8 mouse cellular contexts compared by ENCODE assay signal in the genomic region with DNA sequence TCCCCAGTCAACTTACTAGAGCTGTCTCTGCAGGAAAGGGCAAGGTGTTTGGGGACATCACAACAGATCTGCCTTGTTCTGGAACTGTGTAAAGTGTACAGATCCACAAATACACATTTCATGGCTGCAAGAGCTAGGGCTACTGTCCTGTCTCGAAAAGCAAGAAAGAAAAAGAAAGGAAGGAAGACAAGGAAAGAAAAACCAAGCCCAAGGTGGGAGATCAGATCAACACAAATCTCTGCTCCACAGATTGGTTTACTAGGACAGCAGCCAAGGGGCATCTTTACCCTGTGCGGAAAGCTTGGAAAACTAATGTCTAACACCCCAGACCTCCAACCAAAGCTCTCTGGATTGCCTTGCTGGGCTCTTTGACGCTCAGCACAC. TPM values are rescaled to one million over a fixed set of nuclear protein-coding genes. Genes with fewer than 3 reads are reported as not detected.
DNase-seq lines count a peak whose midpoint lies in the region; ATAC-seq and TF ChIP-seq lines count a peak whose summit lies in the region.

No protein-coding gene starts in this region.

- WGBS in embryonic facial prominence, embryonic 12.5 days: 53% methylated on average over 3 of the region's 3 CpGs
- 44% methylated on average over 3 of the region's 3 CpGs for WGBS in intestine, embryonic 16.5 days
- 62% methylated on average over 3 of the region's 3 CpGs for WGBS in neural tube, embryonic 12.5 days

- peak overlapping the region; percentile 60 for H3K4me3 ChIP-seq in layer of hippocampus, adult 2 months
- peak overlapping the region; percentile 34; the same call in 1 of the 2 replicates for H3K4me3 ChIP-seq in embryonic facial prominence, embryonic 12.5 days
- H3K4me3 ChIP-seq in intestine, embryonic 16.5 days (ENCODE audit: low read length): peak overlapping the region; percentile 45
- H3K4me3 ChIP-seq in neural tube, embryonic 12.5 days: no peak overlapping the region

- H3K9me3 ChIP-seq in embryonic facial prominence, embryonic 12.5 days: no peaks in the 10 kb centered on the region
- H3K9me3 ChIP-seq in intestine, embryonic 16.5 days (ENCODE audit: control insufficient read depth, low read length): no peaks in the 10 kb centered on the region
- no peaks in the 10 kb centered on the region for H3K9me3 ChIP-seq in neural tube, embryonic 12.5 days

- H3K36me3 ChIP-seq in embryonic facial prominence, embryonic 12.5 days: peaks cover 12% of the 10 kb centered on the region; the same call in 1 of the 2 replicates
- H3K36me3 ChIP-seq in intestine, embryonic 16.5 days (ENCODE audit: control insufficient read depth, insufficient read depth, low read length): peaks cover 4% of the 10 kb centered on the region; the same call in 1 of the 2 replicates
- peaks cover 6% of the 10 kb centered on the region; the same call in 1 of the 2 replicates for H3K36me3 ChIP-seq in neural tube, embryonic 12.5 days

- H3K4me2 ChIP-seq in embryonic facial prominence, embryonic 12.5 days (replicated peaks): peak overlapping the region; percentile 67
- H3K4me2 ChIP-seq in intestine, embryonic 16.5 days (ENCODE audit: low read depth, low read length): peak overlapping the region; percentile 62
- H3K4me2 ChIP-seq in neural tube, embryonic 12.5 days (replicated peaks): peak overlapping the region; percentile 66

- H3K4me1 ChIP-seq in embryonic facial prominence, embryonic 12.5 days: peaks cover 28% of the 10 kb centered on the region
- peaks cover 38% of the 10 kb centered on the region for H3K4me1 ChIP-seq in intestine, embryonic 16.5 days (ENCODE audit: control insufficient read depth, insufficient read depth, low read length)
- H3K4me1 ChIP-seq in neural tube, embryonic 12.5 days: peaks cover 27% of the 10 kb centered on the region

- H3K27me3 ChIP-seq in embryonic facial prominence, embryonic 12.5 days: no peaks in the 10 kb centered on the region
- no peaks in the 10 kb centered on the region for H3K27me3 ChIP-seq in intestine, embryonic 16.5 days (replicated peaks; ENCODE audit: control insufficient read depth, insufficient read depth, low read length)
- H3K27me3 ChIP-seq in neural tube, embryonic 12.5 days (replicated peaks): no peaks in the 10 kb centered on the region

- intact Hi-C loops in left cerebral cortex, postnatal 25 days (cut with DNase I): no loop called here

- H3K27ac ChIP-seq in layer of hippocampus, adult 2 months: peak overlapping the region; percentile 89; the same call in 1 of the 2 replicates
- no peak overlapping the region for H3K27ac ChIP-seq in embryonic facial prominence, embryonic 12.5 days
- peak overlapping the region; percentile 95 for H3K27ac ChIP-seq in intestine, embryonic 16.5 days (ENCODE audit: low read length)
- H3K27ac ChIP-seq in neural tube, embryonic 12.5 days: no peak overlapping the region

- ATAC-seq in embryonic facial prominence, embryonic 12.5 days (ENCODE audit: insufficient number of reproducible peaks, insufficient read depth, low FRiP score, low TSS enrichment): no peak
- ATAC-seq in intestine, embryonic 16.5 days: no peak
- ATAC-seq in neural tube, embryonic 12.5 days (ENCODE audit: low FRiP score, low read depth): no peak

- H3K9ac ChIP-seq in embryonic facial prominence, embryonic 12.5 days: no peak overlapping the region
- peak overlapping the region; percentile 68 for H3K9ac ChIP-seq in intestine, embryonic 16.5 days (ENCODE audit: low read depth, low read length)
- H3K9ac ChIP-seq in neural tube, embryonic 12.5 days: no peak overlapping the region

- no peak for DNase-seq in layer of hippocampus, adult 2 months (ENCODE audit: low spot score in 2 of 2)
- DNase-seq in layer of hippocampus, adult 9-11 months: no peak
- DNase-seq in left cerebral cortex, postnatal 25 days (ENCODE audit: low spot score in 2 of 2): no peak
- no peak for DNase-seq in natural killer cell, adult 2 months (ENCODE audit: low spot score in 2 of 2)
- no peak for DNase-seq in right cerebral cortex, adult 18-20 months

- no peak for TF ChIP-seq CTCF in layer of hippocampus, adult 2 months (conservative IDR thresholded peaks at IDR 0.05)

RNA-seq across cellular contexts. Expression of gene Srebf1, which starts 0.3 kb away (rescaled TPM):
- total RNA-seq in layer of hippocampus, adult 2 months (2021): 10 to 100 TPM; 64.2 to 70.8 TPM
- 54.8 and 56.6 TPM in 2 replicates for polyA plus RNA-seq in embryonic facial prominence, embryonic 12.5 days (2016; fragmentation: Nextera tagmentation; extraction: Ambion mirVana)
- 81.0 and 95.2 TPM in 2 replicates for polyA plus RNA-seq in intestine, embryonic 16.5 days (2015; fragmentation: Nextera tagmentation; extraction: Ambion mirVana)
- polyA plus RNA-seq in neural tube, embryonic 12.5 days (2016; fragmentation: Nextera tagmentation; extraction: Ambion mirVana): 50.0 and 50.9 TPM in 2 replicates
- 10 to 100 TPM; 42.3 to 50.7 TPM for total RNA-seq in left cerebral cortex, postnatal 25 days (2021)

Comparison
In these comparisons a context has a peak if more than half of its experiments do, and no peak if none do; other contexts are left out.
1. H3K27ac ChIP-seq: peak in layer of hippocampus, adult 2 months (single experiment) and intestine, embryonic 16.5 days (single experiment); none in embryonic facial prominence, embryonic 12.5 days (single experiment) and neural tube, embryonic 12.5 days (single experiment).
2. Peak in every context shown above with its lines, with median percentiles within 50 percentile points of each other: H3K4me2 ChIP-seq.